Mouse (Mus musculus) MEL (cell line): ENCODE results near the gene Hpse2. TPM values are rescaled to one million over a fixed set of nuclear protein-coding genes. Genes with fewer than 3 reads are reported as not detected.

Experiments used
- DNase-seq: peaks from one replicate; pipeline ENCODE4 v3.0.0; 2011; ENCODE audit warnings: low read depth, low spot score
- H3K27ac ChIP-seq: 2 replicates; pipeline ENCODE4 v1.5.1; 2012; ENCODE audit warnings: low read depth, mild to moderate bottlenecking, control low read depth, low read length, moderate library complexity; ENCODE audit not compliant: control insufficient read depth
- H3K27me3 ChIP-seq, 2 experiments: fragments of 150-350 bp in 1 of 2; sonication (generic) in 1 of 2; 2 replicates each; pipeline ENCODE4 v1.6.1; 2012; ENCODE audit warnings: low read length in 2 of 2, mild to moderate bottlenecking in 2 of 2, improper control_type of control experiment in 1 of 2, moderate library complexity in 1 of 2; ENCODE audit not compliant: insufficient read depth in 2 of 2, control insufficient read depth in 1 of 2
- H3K36me3 ChIP-seq, 2 experiments: 2 replicates each; pipeline ENCODE4 v1.6.1; 2012 to 2014; ENCODE audit warnings: low read length in 2 of 2, improper control_type of control experiment in 1 of 2, inconsistent platforms in 1 of 2, mild to moderate bottlenecking in 1 of 2; ENCODE audit not compliant: insufficient read depth in 2 of 2, control insufficient read depth in 1 of 2
- H3K4me1 ChIP-seq, 2 experiments: fragments of 150-350 bp in 1 of 2; sonication (generic) in 1 of 2; 2 replicates each; pipeline ENCODE4 v1.6.1; 2012; ENCODE audit warnings: low read length in 2 of 2, improper control_type of control experiment in 1 of 2, mild to moderate bottlenecking in 1 of 2; ENCODE audit not compliant: insufficient read depth in 2 of 2, control insufficient read depth in 1 of 2
- H3K4me3 ChIP-seq, 2 experiments: fragments of 150-350 bp in 1 of 2; sonication (generic) in 1 of 2; 2 replicates each; pipeline ENCODE4 v1.5.1; 2012; ENCODE audit warnings: low read depth in 2 of 2, low read length in 2 of 2, mild to moderate bottlenecking in 2 of 2, moderate library complexity in 2 of 2, control low read depth in 1 of 2, improper control_type of control experiment in 1 of 2; ENCODE audit not compliant: control insufficient read depth in 1 of 2, insufficient read depth in 1 of 2
- H3K79me2 ChIP-seq: 2 replicates; pipeline ENCODE4 v1.6.1; 2012; ENCODE audit warnings: mild to moderate bottlenecking, low read length, moderate library complexity; ENCODE audit not compliant: control insufficient read depth, poor library complexity, insufficient read depth
- H3K9ac ChIP-seq: 2 replicates; pipeline ENCODE4 v1.6.1; 2012; ENCODE audit warnings: low read depth, mild to moderate bottlenecking, control low read depth, low read length, moderate library complexity; ENCODE audit not compliant: control insufficient read depth, poor library complexity, severe bottlenecking
- H3K9me3 ChIP-seq: fragments of 150-350 bp; sonication (generic); replicated peaks from 2 replicates; pipeline ENCODE4 v1.6.1; 2012; ENCODE audit warnings: mild to moderate bottlenecking, low read length, improper control_type of control experiment, moderate library complexity; ENCODE audit not compliant: insufficient read depth
- BHLHE40 ChIP-seq: IDR thresholded peaks from 2 replicates; pipeline ENCODE4 v1.6.1; 2012; ENCODE audit warnings: low read depth, mild to moderate bottlenecking, inconsistent platforms, low read length, improper control_type of control experiment, borderline replicate concordance
- CHD1 ChIP-seq: IDR thresholded peaks from 2 replicates; pipeline ENCODE4 v1.6.1; 2012; ENCODE audit warnings: low read depth, mild to moderate bottlenecking, inconsistent platforms, low read length, improper control_type of control experiment
- CTCF ChIP-seq, 3 experiments: IDR thresholded peaks in 2 of 3; conservative IDR thresholded peaks in 1 of 3; 2 replicates each; pipeline ENCODE4 v1.5.1; 2011 to 2012; ENCODE audit warnings: low read length in 3 of 3, low read depth in 2 of 3, mild to moderate bottlenecking in 2 of 3, improper control_type of control experiment in 1 of 3, inconsistent platforms in 1 of 3, mixed read lengths in 1 of 3, moderate library complexity in 1 of 3; ENCODE audit not compliant: control insufficient read depth in 1 of 3, insufficient read depth in 1 of 3, poor library complexity in 1 of 3, severe bottlenecking in 1 of 3
- ELF1 ChIP-seq: IDR thresholded peaks from 2 replicates; pipeline ENCODE4 v1.6.1; 2014; ENCODE audit warnings: low read depth, mild to moderate bottlenecking, inconsistent platforms, low read length, improper control_type of control experiment, moderate library complexity
- GATA1 ChIP-seq: IDR thresholded peaks from 2 replicates; pipeline ENCODE4 v1.6.1; 2011; ENCODE audit warnings: low read depth, low read length, improper control_type of control experiment
- HCFC1 ChIP-seq: IDR thresholded peaks from 2 replicates; pipeline ENCODE4 v1.6.1; 2012; ENCODE audit warnings: low read depth, mild to moderate bottlenecking, inconsistent platforms, low read length, improper control_type of control experiment, moderate library complexity
- MAFK ChIP-seq: IDR thresholded peaks from 2 replicates; pipeline ENCODE4 v1.6.1; 2011; ENCODE audit warnings: low read depth, mild to moderate bottlenecking, low read length, improper control_type of control experiment, borderline replicate concordance
- MAX ChIP-seq: IDR thresholded peaks from 2 replicates; pipeline ENCODE4 v1.6.1; 2011; ENCODE audit warnings: low read length, improper control_type of control experiment
- MAZ ChIP-seq: IDR thresholded peaks from 2 replicates; pipeline ENCODE4 v1.6.1; 2012; ENCODE audit warnings: low read depth, mild to moderate bottlenecking, inconsistent platforms, low read length, improper control_type of control experiment
- MXI1 ChIP-seq: IDR thresholded peaks from 2 replicates; pipeline ENCODE4 v1.6.1; 2011; ENCODE audit warnings: mild to moderate bottlenecking, low read depth, low read length, improper control_type of control experiment
- MYB ChIP-seq: IDR thresholded peaks from 2 replicates; pipeline ENCODE4 v1.6.1; 2011; ENCODE audit warnings: mild to moderate bottlenecking, low read depth, low read length, improper control_type of control experiment
- NELFE ChIP-seq: IDR thresholded peaks from 2 replicates; pipeline ENCODE4 v1.6.1; 2011; ENCODE audit warnings: low read depth, low read length, improper control_type of control experiment
- NRF1 ChIP-seq: IDR thresholded peaks from 2 replicates; pipeline ENCODE4 v1.6.1; 2014; ENCODE audit warnings: low read depth, mild to moderate bottlenecking, inconsistent platforms, low read length, improper control_type of control experiment, moderate library complexity; ENCODE audit not compliant: poor library complexity, insufficient read depth, severe bottlenecking
- RAD21 ChIP-seq: IDR thresholded peaks from 2 replicates; pipeline ENCODE4 v1.6.1; 2011; ENCODE audit warnings: mild to moderate bottlenecking, low read depth, low read length, improper control_type of control experiment
- RCOR1 ChIP-seq: IDR thresholded peaks from 2 replicates; pipeline ENCODE4 v1.6.1; 2012; ENCODE audit warnings: low read depth, mild to moderate bottlenecking, inconsistent platforms, low read length, improper control_type of control experiment
- UBTF ChIP-seq: IDR thresholded peaks from 2 replicates; pipeline ENCODE4 v1.6.1; 2012; ENCODE audit warnings: low read depth, mild to moderate bottlenecking, inconsistent platforms, low read length, improper control_type of control experiment, moderate library complexity, borderline replicate concordance; ENCODE audit not compliant: insufficient read depth
- USF1 ChIP-seq: IDR thresholded peaks from 2 replicates; pipeline ENCODE4 v1.6.1; 2014; ENCODE audit warnings: low read depth, mild to moderate bottlenecking, inconsistent platforms, low read length, improper control_type of control experiment, moderate library complexity
- USF2 ChIP-seq, 2 experiments: IDR thresholded peaks; 2 replicates each; pipeline ENCODE4 v1.6.1; 2011 to 2012; ENCODE audit warnings: improper control_type of control experiment in 2 of 2, low read length in 2 of 2, borderline replicate concordance in 1 of 2, inconsistent platforms in 1 of 2, low read depth in 1 of 2, mild to moderate bottlenecking in 1 of 2; ENCODE audit not compliant: insufficient read depth in 1 of 2
- ZC3H11A ChIP-seq: IDR thresholded peaks from 2 replicates; pipeline ENCODE4 v1.6.1; 2012; ENCODE audit warnings: low read depth, mild to moderate bottlenecking, inconsistent platforms, low read length, improper control_type of control experiment
- polyA plus RNA-seq, 2 experiments: library from polyadenylated mRNA; stranded (reverse) in 1 of 2; unstranded in 1 of 2; fragments of >175 nt in 1 of 2; fragments of >200 nt in 1 of 2; gene quantifications; 2 replicates each; pipeline versions ENCODE4 v1.2.1 to v1.2.4; 2012; ENCODE audit warnings: low replicate concordance in 2 of 2, low read depth in 1 of 2; ENCODE audit not compliant: insufficient read length in 2 of 2, insufficient read depth in 1 of 2, missing spikeins in 1 of 2
- total RNA-seq: library from RNA; depleted of rRNA; stranded (reverse); fragments of 300-350 nt; gene quantifications from 2 replicates; pipeline ENCODE4 v1.2.3, GENCODE M21; 2012

Hpse2 gene
- total and polyA plus RNA-seq, 3 experiments: not detected

- no peaks in the 10 kb centered on the region; a peak in 1 of 4 replicates for H3K27me3 ChIP-seq
- no peak for DNase-seq
- no peak overlapping the region for H3K9ac ChIP-seq
- H3K27ac ChIP-seq: no peak overlapping the region
- H3K4me1 ChIP-seq: no peaks in the 10 kb centered on the region
- H3K9me3 ChIP-seq: no peaks in the 10 kb centered on the region
- no peak for TF ChIP-seq CHD1
- no peak for TF ChIP-seq CTCF (IDR thresholded peaks at IDR 0.05 in 2 of 3, conservative IDR thresholded peaks at IDR 0.05 in 1 of 3; ENCODE audit: control insufficient read depth in 1 of 3, insufficient read depth in 1 of 3, low read depth in 2 of 3, low read length in 3 of 3, poor library complexity in 1 of 3, severe bottlenecking in 1 of 3)
- TF ChIP-seq RCOR1: no peak
- no peak for TF ChIP-seq NELFE
- TF ChIP-seq RAD21: no peak
- TF ChIP-seq MXI1: no peak
- no peak for TF ChIP-seq MAX
- no peak for TF ChIP-seq USF1
- no peak for TF ChIP-seq MYB
- no peak for TF ChIP-seq ZC3H11A
- no peak for TF ChIP-seq HCFC1
- TF ChIP-seq MAFK: no peak
- no peak for TF ChIP-seq BHLHE40
- no peak for TF ChIP-seq GATA1
- no peak for TF ChIP-seq USF2 (IDR thresholded peaks at IDR 0.05; ENCODE audit: borderline replicate concordance in 1 of 2, insufficient read depth in 1 of 2, low read depth in 1 of 2, low read length in 2 of 2)
- no peak for TF ChIP-seq ELF1
- no peak for TF ChIP-seq MAZ
- no peak for TF ChIP-seq NRF1
- H3K4me3 ChIP-seq: no peak overlapping the region
- no peaks in the 10 kb centered on the region for H3K79me2 ChIP-seq
- no peaks in the 10 kb centered on the region for H3K36me3 ChIP-seq
These were observed 343.6 kb downstream of the Hpse2 start for GRCm38 (mm10) chr19:43044506-43044905.

- H3K4me1 ChIP-seq: no peaks in the 10 kb centered on the region
- no peaks in the 10 kb centered on the region for H3K36me3 ChIP-seq
- TF ChIP-seq MAX (no peak), UBTF (no peak)
- H3K9ac ChIP-seq: no peak overlapping the region
- DNase-seq: no peak
- H3K4me3 ChIP-seq: no peak overlapping the region
- no peaks in the 10 kb centered on the region for H3K9me3 ChIP-seq
- no peak overlapping the region for H3K27ac ChIP-seq
- no peaks in the 10 kb centered on the region for H3K79me2 ChIP-seq
- no peaks in the 10 kb centered on the region; a peak in 1 of 4 replicates for H3K27me3 ChIP-seq
These were observed 345.4 kb downstream of the Hpse2 start for GRCm38 (mm10) chr19:43042721-43043120.
